In genomic region chr2:33918318-33918717, GRCm38 (mm10) we compare ENCODE assay signal across 8 mouse cellular contexts. TPM values are rescaled to one million over a fixed set of nuclear protein-coding genes. Genes with fewer than 3 reads are reported as not detected.
DNase-seq lines count a peak whose midpoint lies in the region; ATAC-seq and TF ChIP-seq lines count a peak whose summit lies in the region.

No protein-coding gene starts in this region.

- H3K4me3 ChIP-seq in forebrain, embryonic 11.5 days (ENCODE audit: low read depth, low read length): no peak overlapping the region
- H3K4me3 ChIP-seq in forebrain, embryonic 16.5 days (replicated peaks; ENCODE audit: low read length): no peak overlapping the region
- H3K4me3 ChIP-seq in cortical plate, adult 2 months (ENCODE audit: insufficient read depth, low read length): no peak overlapping the region
- H3K4me3 ChIP-seq in olfactory bulb, adult 2 months (ENCODE audit: insufficient read depth, low read depth, low read length): no peak overlapping the region

- H3K9me3 ChIP-seq in forebrain, embryonic 11.5 days (ENCODE audit: control insufficient read depth, low read length): no peaks in the 10 kb centered on the region; the same call in 1 of the 2 replicates
- H3K9me3 ChIP-seq in forebrain, embryonic 16.5 days (ENCODE audit: control insufficient read depth, low read length): no peaks in the 10 kb centered on the region

- WGBS in forebrain, embryonic 11.5 days: 71% methylated on average over 6 of the region's 6 CpGs
- 80% methylated on average over 6 of the region's 6 CpGs for WGBS in forebrain, embryonic 16.5 days
- WGBS in olfactory bulb, adult 2 months: 68% methylated on average over 6 of the region's 6 CpGs

- peak; percentile 72 for DNase-seq in forebrain, embryonic 11.5 days (ENCODE audit: low spot score)
- peak; percentile 12 for DNase-seq in ovary, postnatal 36 days (ENCODE audit: low spot score)
- no peak for DNase-seq in ovary, adult 18-20 months (ENCODE audit: low spot score)
- peak; percentile 73 to 77 for DNase-seq in kidney, postnatal 4 days

- no peak overlapping the region for H3K27ac ChIP-seq in forebrain, embryonic 11.5 days (ENCODE audit: low read depth, low read length)
- H3K27ac ChIP-seq in forebrain, embryonic 16.5 days (ENCODE audit: low read length): no peak overlapping the region
- no peak overlapping the region for H3K27ac ChIP-seq in cortical plate, adult 2 months (ENCODE audit: insufficient read depth, low read length)
- H3K27ac ChIP-seq in olfactory bulb, adult 2 months (ENCODE audit: insufficient read depth, low read depth, low read length): no peak overlapping the region

- H3K4me1 ChIP-seq in forebrain, embryonic 11.5 days (replicated peaks; ENCODE audit: control insufficient read depth, insufficient read depth, low read length): peaks cover 2% of the 10 kb centered on the region; the same call in 1 of the 2 replicates
- H3K4me1 ChIP-seq in forebrain, embryonic 16.5 days (replicated peaks; ENCODE audit: control insufficient read depth, insufficient read depth, low read length): peaks cover 4% of the 10 kb centered on the region; the same call in 1 of the 2 replicates
- H3K4me1 ChIP-seq in cortical plate, adult 2 months (ENCODE audit: control insufficient read depth, insufficient read depth, low read length): no peaks in the 10 kb centered on the region
- no peaks in the 10 kb centered on the region for H3K4me1 ChIP-seq in olfactory bulb, adult 2 months (ENCODE audit: control insufficient read depth, insufficient read depth, low read length)

- no peak overlapping the region for H3K4me2 ChIP-seq in forebrain, embryonic 11.5 days (ENCODE audit: low read depth, low read length, severe bottlenecking)
- no peak overlapping the region for H3K4me2 ChIP-seq in forebrain, embryonic 16.5 days (ENCODE audit: low read length)

- no peak overlapping the region for H3K9ac ChIP-seq in forebrain, embryonic 11.5 days (ENCODE audit: low read length)
- no peak overlapping the region for H3K9ac ChIP-seq in forebrain, embryonic 16.5 days (replicated peaks; ENCODE audit: low read depth, low read length)

- peak; percentile 35; the same call in 1 of the 2 replicates for TF ChIP-seq CTCF in cortical plate, adult 2 months (IDR thresholded peaks at IDR 0.05; ENCODE audit: extremely low read depth, insufficient read depth, low read length)
- peak; percentile 31; the same call in 1 of the 2 replicates for TF ChIP-seq CTCF in olfactory bulb, adult 2 months (IDR thresholded peaks at IDR 0.05; ENCODE audit: insufficient read depth, low read depth, low read length)

- no peaks in the 10 kb centered on the region for H3K36me3 ChIP-seq in forebrain, embryonic 11.5 days (ENCODE audit: control insufficient read depth, insufficient read depth, low read length)
- no peaks in the 10 kb centered on the region for H3K36me3 ChIP-seq in forebrain, embryonic 16.5 days (ENCODE audit: control insufficient read depth, insufficient read depth)

- ATAC-seq in forebrain, embryonic 11.5 days (replicated peaks; ENCODE audit: low FRiP score): no peak
- no peak for ATAC-seq in forebrain, embryonic 16.5 days
- ATAC-seq in activated CD4-positive, CD25-positive, alpha-beta regulatory T cell, adult 4 months: no peak

- TF ChIP-seq POLR2A in cortical plate, adult 2 months (IDR thresholded peaks at IDR 0.05; ENCODE audit: extremely low read depth, insufficient read depth, low read length): no peak
- TF ChIP-seq POLR2A in olfactory bulb, adult 2 months (IDR thresholded peaks at IDR 0.05; ENCODE audit: insufficient read depth, low read depth, low read length): no peak

- no peaks in the 10 kb centered on the region; the same call in 1 of the 2 replicates for H3K27me3 ChIP-seq in forebrain, embryonic 11.5 days (ENCODE audit: control insufficient read depth, insufficient read depth, low read length)
- 0 out of 2 replicates have a peak, but pooled peaks cover 4% of the 10 kb centered on the region for H3K27me3 ChIP-seq in forebrain, embryonic 16.5 days (replicated peaks; ENCODE audit: control insufficient read depth, insufficient read depth, low read length)

RNA-seq across cellular contexts. Expression of gene Mvb12b, which starts 30.6 kb away (rescaled TPM):
- polyA plus RNA-seq in forebrain, embryonic 11.5 days (2014; fragmentation: Nextera tagmentation; extraction: Ambion mirVana): 30.9 and 31.1 TPM in 2 replicates
- 78.1 and 84.2 TPM in 2 replicates for polyA plus RNA-seq in forebrain, embryonic 16.5 days (2015; fragmentation: Nextera tagmentation; extraction: Ambion mirVana)
- polyA plus RNA-seq in cortical plate, adult 2 months (2012; rRNA removed): 70.7 and 70.8 TPM in 2 replicates
- not detected in 2 replicates for polyA plus RNA-seq in olfactory bulb, adult 2 months (2012; ENCODE audit: insufficient read depth, insufficient read length, low replicate concordance, missing spikeins)
- polyA plus RNA-seq in activated CD4-positive, CD25-positive, alpha-beta regulatory T cell, adult 4 months (2017; shearing (Covaris generic)): 1 to 10 TPM; 1.4 to 2.3 TPM
